Mouse (Mus musculus) liver, adult 2 months (tissue): ENCODE results near the gene Etfrf1.

Source experiments
- CTCF ChIP-seq: fragments of 200-500 bp; IDR thresholded peaks from 2 replicates; pipeline ENCODE4 v1.5.1; 2011; ENCODE audit warnings: low read depth, low read length, control low read depth
- POLR2A ChIP-seq: fragments of 200-500 bp; IDR thresholded peaks from 2 replicates; pipeline ENCODE4 v1.6.1; 2011; ENCODE audit warnings: low read length, control low read depth; ENCODE audit not compliant: insufficient read depth; ENCODE audit errors: extremely low read depth

DNA sequence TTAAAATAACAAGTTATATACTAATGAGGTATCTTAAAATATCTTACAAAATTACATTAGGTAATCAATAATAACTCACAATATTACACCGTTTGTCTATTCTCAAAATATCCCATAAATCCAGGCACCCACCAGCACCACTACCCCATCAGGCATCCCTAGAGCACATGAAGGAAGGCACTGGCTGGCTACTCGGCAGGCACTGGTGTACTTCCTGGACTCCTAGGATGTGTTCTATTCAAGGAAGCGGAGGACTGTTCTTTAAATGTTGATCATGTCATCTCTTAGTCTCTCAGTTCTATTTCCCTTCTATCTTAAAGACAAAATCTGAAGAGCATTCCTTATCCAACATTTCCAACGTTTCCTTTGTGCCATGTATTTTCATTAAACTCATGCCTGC, 26.2 kb downstream of the Etfrf1 start:
- no peak for TF ChIP-seq CTCF
- TF ChIP-seq POLR2A, result no peak
